In the genomic region with DNA sequence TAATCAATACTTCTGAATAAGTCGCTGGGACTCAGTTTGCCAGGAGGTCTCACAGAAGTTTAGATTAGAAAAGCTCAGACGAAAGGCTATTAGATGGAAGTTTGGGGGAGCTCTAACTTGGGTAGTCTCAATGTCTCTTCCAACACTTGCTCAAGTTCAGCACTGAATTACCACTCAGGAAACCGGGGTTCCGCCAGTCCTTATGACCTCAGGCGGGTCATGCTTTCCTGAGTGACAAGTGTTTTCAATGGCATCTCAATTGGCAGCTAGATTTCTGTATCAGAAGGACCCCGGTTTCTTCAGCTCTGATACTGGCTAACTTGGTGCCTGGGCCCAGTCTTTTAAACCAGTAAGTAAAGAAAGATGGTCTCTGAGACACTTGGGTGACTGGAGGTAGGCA, we compare ENCODE assay signal across 8 mouse cellular contexts. TPM values are rescaled to one million over a fixed set of nuclear protein-coding genes. Genes with fewer than 3 reads are reported as not detected.
DNase-seq lines count a peak whose midpoint lies in the region; ATAC-seq and TF ChIP-seq lines count a peak whose summit lies in the region.
"Had no signal": no experiment of that assay in that cellular context is flagged by ENCODE, and none has a peak within 500 bp of the region (broad histone marks: within the 10 kb centered on the region; RNA-seq: fewer than 3 reads in every experiment).

No protein-coding gene starts in this region.

- H3K27ac ChIP-seq in testis, adult 2 months (ENCODE audit: control insufficient read depth, insufficient read depth, low read depth, low read length) = peak overlapping the region; percentile 23
- H3K27ac ChIP-seq in liver, embryonic 15.5 days (replicated peaks) = no peak overlapping the region

- H3K36me3 ChIP-seq in testis, adult 2 months (ENCODE audit: control insufficient read depth, insufficient read depth, low read length) = no peaks in the 10 kb centered on the region
- no peaks in the 10 kb centered on the region for H3K36me3 ChIP-seq in liver, embryonic 15.5 days (replicated peaks)

- intact Hi-C loops in left cerebral cortex, postnatal 36 days (cut with DNase I) = no loop called here

- H3K9me3 ChIP-seq in liver, embryonic 15.5 days (replicated peaks) = no peaks in the 10 kb centered on the region

- peak overlapping the region; percentile 64 for H3K4me2 ChIP-seq in liver, embryonic 15.5 days

- 0 out of 2 replicates have a peak overlapping the region, but pooled peaks have one; percentile 25 for H3K9ac ChIP-seq in liver, embryonic 15.5 days

- whole genome bisulfite sequencing in liver, embryonic 15.5 days (ENCODE audit: insufficient replicate concordance) = 27% methylated on average over 6 of the region's 6 CpGs

- H3K27me3 ChIP-seq in testis, adult 2 months (ENCODE audit: control insufficient read depth, insufficient read depth, low read length) = no peaks in the 10 kb centered on the region
- H3K27me3 ChIP-seq in liver, embryonic 15.5 days = peaks cover 40% of the 10 kb centered on the region

- no peak for DNase-seq in testis, postnatal 10 days (ENCODE audit: low spot score)
- DNase-seq in layer of hippocampus, adult 11-12 months (ENCODE audit: low spot score) = no peak
- DNase-seq in left cerebral cortex, postnatal 36 days (ENCODE audit: low spot score in 2 of 2) = no peak
- DNase-seq in adrenal gland, postnatal 36 days = no peak
- DNase-seq: kidney, adult 11 months had no signal

- H3K4me1 ChIP-seq in testis, adult 2 months (ENCODE audit: control insufficient read depth, insufficient read depth, low read length) = peaks cover 2% of the 10 kb centered on the region; the same call in 1 of the 2 replicates
- H3K4me1 ChIP-seq in liver, embryonic 15.5 days (replicated peaks) = no peaks in the 10 kb centered on the region

- 0 out of 2 replicates have a peak, but pooled peaks have one; percentile 18 for ATAC-seq in granulocyte monocyte progenitor cell, adult 5-6 weeks (replicated peaks; ENCODE audit: poor library complexity, severe bottlenecking)
- ATAC-seq in liver, embryonic 15.5 days (ENCODE audit: insufficient read depth) = no peak

- TF ChIP-seq CTCF in testis, adult 2 months (IDR thresholded peaks at IDR 0.05; ENCODE audit: control insufficient read depth, insufficient read depth, insufficient replicate concordance, low read depth, low read length) = no peak

- no peak for TF ChIP-seq POLR2A in testis, adult 2 months (IDR thresholded peaks at IDR 0.05; ENCODE audit: control insufficient read depth, low read depth, low read length)

- peak overlapping the region; percentile 82 for H3K4me3 ChIP-seq in testis, adult 2 months (ENCODE audit: control insufficient read depth, low read depth, low read length)
- peak overlapping the region; percentile 51 for H3K4me3 ChIP-seq in liver, embryonic 15.5 days (replicated peaks)

RNA-seq across cellular contexts. Expression of a gene that starts 40.2 kb away (rescaled TPM):
- 6.7 and 7.7 TPM in 2 replicates for polyA plus RNA-seq in testis, adult 2 months (2012; rRNA removed)
- total RNA-seq in granulocyte monocyte progenitor cell, adult 5-6 weeks (2014; fragmentation: Nextera tagmentation) = 5.4 and 5.7 TPM in 2 replicates
- total RNA-seq in granulocyte monocyte progenitor cell, adult 5-6 weeks (2017) = 7.6 and 9.7 TPM in 2 replicates
- polyA plus RNA-seq in liver, embryonic 15.5 days (2015; fragmentation: Nextera tagmentation; extraction: Ambion mirVana) = 3.3 and 3.4 TPM in 2 replicates
- total RNA-seq in left cerebral cortex, postnatal 36 days (2021) = 10 to 100 TPM; 37.8 to 44.9 TPM
- 10 to 100 TPM; 30.0 to 44.9 TPM for total RNA-seq in adrenal gland, postnatal 36 days (2021)
